8 mouse cellular contexts compared by ENCODE assay signal in genomic region chr15:95790529-95791071, GRCm38 (mm10). TPM values are rescaled to one million over a fixed set of nuclear protein-coding genes. Genes with fewer than 3 reads are reported as not detected.
DNase-seq lines count a peak whose midpoint lies in the region; ATAC-seq and TF ChIP-seq lines count a peak whose summit lies in the region.

Gene Ano6, plus strand, starts transcription at chr15:95790843.

- under 1% methylated on average over 51 of the region's 51 CpGs for WGBS in kidney, embryonic 14.5 days
- under 1% methylated on average over 51 of the region's 51 CpGs for WGBS in limb, embryonic 15.5 days

- peak within 1 kb of the TSS; percentile 87 for H3K4me3 ChIP-seq in bone marrow macrophage, adult 2 months (ENCODE audit: insufficient read depth, low read length)
- H3K4me3 ChIP-seq in embryonic fibroblast, embryonic 13.5 days (ENCODE audit: insufficient read depth, low read length): peak within 1 kb of the TSS; percentile 71
- H3K4me3 ChIP-seq in kidney, embryonic 14.5 days (ENCODE audit: low read length): peak within 1 kb of the TSS; percentile 61
- H3K4me3 ChIP-seq in limb, embryonic 15.5 days: peak within 1 kb of the TSS; percentile 81

- peak within 1 kb of the TSS; percentile 78 for H3K9ac ChIP-seq in kidney, embryonic 14.5 days (ENCODE audit: low read depth, low read length)
- peak within 1 kb of the TSS; percentile 84 for H3K9ac ChIP-seq in limb, embryonic 15.5 days

- H3K4me1 ChIP-seq in bone marrow macrophage, adult 2 months (ENCODE audit: control insufficient read depth, insufficient read depth, low read length): peaks cover 36% of the 10 kb centered on the region
- peaks cover 4% of the 10 kb centered on the region; the same call in 1 of the 2 replicates for H3K4me1 ChIP-seq in embryonic fibroblast, embryonic 13.5 days (ENCODE audit: control insufficient read depth, insufficient read depth, low read length)
- peaks cover 38% of the 10 kb centered on the region for H3K4me1 ChIP-seq in kidney, embryonic 14.5 days (ENCODE audit: control insufficient read depth, insufficient read depth, low read length)
- H3K4me1 ChIP-seq in limb, embryonic 15.5 days: peaks cover 35% of the 10 kb centered on the region

- peak within 1 kb of the TSS; percentile 88 for H3K4me2 ChIP-seq in kidney, embryonic 14.5 days (replicated peaks; ENCODE audit: low read depth, low read length)
- peak within 1 kb of the TSS; percentile 68 for H3K4me2 ChIP-seq in limb, embryonic 15.5 days

- TF ChIP-seq CTCF in bone marrow macrophage, adult 2 months (IDR thresholded peaks at IDR 0.05; ENCODE audit: low read depth, low read length): no peak
- TF ChIP-seq CTCF in embryonic fibroblast, embryonic 13.5 days (IDR thresholded peaks at IDR 0.05; ENCODE audit: borderline replicate concordance, insufficient read depth, low read length): no peak

- DNase-seq in 416B (ENCODE audit: low read depth): peak; percentile 95
- DNase-seq in heart, adult 9 months (ENCODE audit: low spot score in 2 of 2): peak; percentile 92 to 93
- DNase-seq in monocyte, adult 2 months (ENCODE audit: low read depth in 1 of 2, low spot score in 2 of 2): peak; percentile 73 to 86
- DNase-seq in spleen, postnatal 36 days (ENCODE audit: low spot score in 2 of 2): peak; percentile 93 to 96

- no peak for TF ChIP-seq POLR2A in bone marrow macrophage, adult 2 months (IDR thresholded peaks at IDR 0.05; ENCODE audit: borderline replicate concordance, low read depth, low read length)
- TF ChIP-seq POLR2A in embryonic fibroblast, embryonic 13.5 days (IDR thresholded peaks at IDR 0.05; ENCODE audit: low read depth, low read length): peak; percentile 94

- no peaks in the 10 kb centered on the region for H3K27me3 ChIP-seq in kidney, embryonic 14.5 days (ENCODE audit: control insufficient read depth, insufficient read depth, low read length)
- H3K27me3 ChIP-seq in limb, embryonic 15.5 days: no peaks in the 10 kb centered on the region

- H3K9me3 ChIP-seq in kidney, embryonic 14.5 days (ENCODE audit: control insufficient read depth, low read length): no peaks in the 10 kb centered on the region
- H3K9me3 ChIP-seq in limb, embryonic 15.5 days: no peaks in the 10 kb centered on the region

- peak; percentile 97 for ATAC-seq in kidney, embryonic 14.5 days (ENCODE audit: low FRiP score, low TSS enrichment)
- peak; percentile 94 for ATAC-seq in limb, embryonic 15.5 days (ENCODE audit: insufficient number of reproducible peaks, low FRiP score, low TSS enrichment, low read depth)

- no peaks in the 10 kb centered on the region for H3K36me3 ChIP-seq in kidney, embryonic 14.5 days (ENCODE audit: control insufficient read depth, insufficient read depth, low read length)
- no peaks in the 10 kb centered on the region for H3K36me3 ChIP-seq in limb, embryonic 15.5 days

- H3K27ac ChIP-seq in bone marrow macrophage, adult 2 months (ENCODE audit: insufficient read depth, low read depth, low read length): peak within 1 kb of the TSS; percentile 67
- peak within 1 kb of the TSS; percentile 45 for H3K27ac ChIP-seq in embryonic fibroblast, embryonic 13.5 days (ENCODE audit: insufficient read depth, low read length)
- H3K27ac ChIP-seq in kidney, embryonic 14.5 days (ENCODE audit: low read depth, low read length): peak within 1 kb of the TSS; percentile 81; the same call in 1 of the 2 replicates
- peak within 1 kb of the TSS; percentile 89 for H3K27ac ChIP-seq in limb, embryonic 15.5 days

RNA-seq across cellular contexts. Expression of gene Ano6, which starts in this region (rescaled TPM):
- polyA plus RNA-seq in bone marrow macrophage, adult 2 months (2012; ENCODE audit: insufficient read depth, insufficient read length, missing spikeins): 64.0 and 73.0 TPM in 2 replicates
- polyA plus RNA-seq in embryonic fibroblast, embryonic 13.5 days (2011; ENCODE audit: insufficient read length, low read depth, missing spikeins): 102 and 108 TPM in 2 replicates
- 34.1 and 54.3 TPM in 2 replicates for polyA plus RNA-seq in kidney, embryonic 14.5 days (2014; fragmentation: Nextera tagmentation; extraction: Ambion mirVana)
- 50.3 and 51.6 TPM in 2 replicates for polyA plus RNA-seq in limb, embryonic 15.5 days (2015; fragmentation: Nextera tagmentation; extraction: Ambion mirVana)

Comparison
In these comparisons a context has a peak if more than half of its experiments do, and no peak if none do; other contexts are left out.
1. Peak in every context shown above with its lines: DNase-seq, ATAC-seq, H3K4me3 ChIP-seq and H3K27ac ChIP-seq.